Mouse (Mus musculus) kidney, postnatal 25 days (tissue): ENCODE data around the gene Bmp8b.
"Not testable (repeated sequence)": the region's sequence is repeated elsewhere in the genome, so short reads cannot be mapped to it uniquely, and the experiment has no call there.

Experiments
- DNase-seq, 2 experiments: peaks; one replicate each; pipeline ENCODE4 v3.0.0; 2021; ENCODE audit warnings: mixed read lengths in 2 of 2

Bmp8b gene

GRCm38 (mm10) chr4:123111275-123111983, 6.5 kb downstream of the Bmp8b start:
- DNase-seq = not testable (repeated sequence)

GRCm38 (mm10) chr4:123112216-123112764, 7.3 kb downstream of the Bmp8b start:
- DNase-seq = no peak

- not testable (repeated sequence) for DNase-seq
These were observed 9.7 kb downstream of the Bmp8b start for GRCm38 (mm10) chr4:123114651-123115050.

- no peak for DNase-seq
These were observed 11.0 kb downstream of the Bmp8b start, which contains the start of gene Oxct2b for GRCm38 (mm10) chr4:123116011-123116410. Gene Oxct2b, plus strand, starts transcription at chr4:123116266.

- DNase-seq = peak in 1 of 2 experiments; percentile 23
These were observed 11.7 kb downstream of the Bmp8b start for GRCm38 (mm10) chr4:123116640-123117039.

GRCm38 (mm10) chr4:123121286-123121685, 16.3 kb downstream of the Bmp8b start:
- peak in 1 of 2 experiments; percentile 6 for DNase-seq

- no peak for DNase-seq
These were observed 21.7 kb downstream of the Bmp8b start for GRCm38 (mm10) chr4:123126626-123127025.

- no peak for DNase-seq
These were observed 22.1 kb downstream of the Bmp8b start for GRCm38 (mm10) chr4:123127051-123127450.

- DNase-seq = no peak
These were observed 32.6 kb downstream of the Bmp8b start for GRCm38 (mm10) chr4:123137551-123137950.

- DNase-seq = peak; percentile 87 to 88
These were observed 34.7 kb downstream of the Bmp8b start, which contains the start of gene Ppie for GRCm38 (mm10) chr4:123139513-123140154. Gene Ppie, minus strand, starts transcription at chr4:123139951.

GRCm38 (mm10) chr4:123147446-123148150, 42.6 kb downstream of the Bmp8b start:
- DNase-seq = no peak

- no peak for DNase-seq
These were observed 47.0 kb downstream of the Bmp8b start for GRCm38 (mm10) chr4:123152003-123152402.

GRCm38 (mm10) chr4:123152976-123153375, 48.0 kb downstream of the Bmp8b start:
- no peak for DNase-seq

- DNase-seq = peak in 1 of 2 experiments; percentile 18
These were observed 50.0 kb downstream of the Bmp8b start for GRCm38 (mm10) chr4:123155004-123155403.

- no peak for DNase-seq
These were observed 50.5 kb downstream of the Bmp8b start for GRCm38 (mm10) chr4:123155427-123155826.

GRCm38 (mm10) chr4:123155840-123156239, 50.9 kb downstream of the Bmp8b start:
- no peak for DNase-seq

GRCm38 (mm10) chr4:123160571-123160970, 55.6 kb downstream of the Bmp8b start:
- DNase-seq = no peak

- not testable (repeated sequence) for DNase-seq
These were observed 56.3 kb downstream of the Bmp8b start for GRCm38 (mm10) chr4:123161251-123161650.

- no peak for DNase-seq
These were observed 57.4 kb downstream of the Bmp8b start for GRCm38 (mm10) chr4:123162305-123162917.

GRCm38 (mm10) chr4:123164157-123164556, 59.2 kb downstream of the Bmp8b start:
- DNase-seq = no peak

GRCm38 (mm10) chr4:123171811-123172210, 66.8 kb downstream of the Bmp8b start:
- no peak for DNase-seq
